Mouse (Mus musculus) small intestine, adult 2 months (tissue): ENCODE results near the gene Nagk.

Source experiments
- CTCF ChIP-seq: fragments of 200-500 bp; IDR thresholded peaks from 2 replicates; pipeline ENCODE4 v1.5.1; 2012; ENCODE audit warnings: low read depth, mild to moderate bottlenecking, control low read depth, inconsistent platforms, low read length, moderate library complexity, mixed read lengths; ENCODE audit not compliant: insufficient replicate concordance, insufficient read length; ENCODE audit errors: extremely low read depth
- POLR2A ChIP-seq: fragments of 200-500 bp; IDR thresholded peaks from 2 replicates; pipeline ENCODE4 v1.6.1; 2012; ENCODE audit warnings: low read depth, mild to moderate bottlenecking, control low read depth, inconsistent platforms, low read length, moderate library complexity

DNA sequence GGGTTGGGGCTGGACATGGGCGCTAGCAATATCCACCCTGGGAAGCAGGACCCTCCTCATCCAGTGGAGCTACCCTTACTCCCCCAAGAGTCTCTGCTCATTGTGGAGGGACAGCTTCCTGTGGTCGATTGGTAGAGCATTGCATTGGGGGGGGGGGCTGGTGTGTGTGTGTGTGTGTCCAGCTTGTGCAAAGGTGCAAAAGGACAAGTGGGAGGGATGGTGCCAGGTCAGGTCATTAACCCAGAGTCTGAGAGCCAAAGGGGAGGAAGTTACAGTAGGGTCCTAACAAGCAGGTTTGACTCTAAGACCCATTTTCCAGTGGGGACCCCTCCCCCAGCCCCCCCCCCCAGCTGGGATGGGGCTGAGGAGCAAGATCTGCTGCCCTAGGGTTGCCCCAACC is 49.3 kb upstream of the Nagk start:
- no peak for TF ChIP-seq CTCF
- TF ChIP-seq POLR2A, result no peak
